Mouse (Mus musculus) liver, adult 2 months (tissue): ENCODE results near the gene Doc2a.
"Not testable (repeated sequence)": the region's sequence is repeated elsewhere in the genome, so short reads cannot be mapped to it uniquely, and the experiment has no call there.

ENCODE experiments used
- CTCF ChIP-seq: fragments of 200-500 bp; IDR thresholded peaks from 2 replicates; pipeline ENCODE4 v1.5.1; 2011; ENCODE audit warnings: low read depth, low read length, control low read depth
- POLR2A ChIP-seq: fragments of 200-500 bp; IDR thresholded peaks from 2 replicates; pipeline ENCODE4 v1.6.1; 2011; ENCODE audit warnings: low read length, control low read depth; ENCODE audit not compliant: insufficient read depth; ENCODE audit errors: extremely low read depth

GRCm38 (mm10) chr7:126899781-126900180 lies 52.6 kb downstream of the Doc2a start:
- TF ChIP-seq CTCF, POLR2A: not testable (repeated sequence)
